Mouse (Mus musculus) liver, adult 2 months (tissue): ENCODE measurements around the gene Ccdc88a. TPM values are rescaled to one million over a fixed set of nuclear protein-coding genes. Genes with fewer than 3 reads are reported as not detected.

Experiments
- DNase-seq: peaks from one replicate; pipeline ENCODE4 v3.0.0-alpha.2; 2011; ENCODE audit warnings: low read depth, low spot score; ENCODE audit errors: extremely low read depth
- H3K27ac ChIP-seq: fragments of 200-500 bp; replicated peaks from 2 replicates; pipeline ENCODE4 v1.5.1; 2012; ENCODE audit warnings: low read depth, mild to moderate bottlenecking, control low read depth, inconsistent platforms, low read length; ENCODE audit not compliant: insufficient read depth
- H3K27me3 ChIP-seq: fragments of 200-500 bp; 2 replicates; pipeline ENCODE4 v1.6.1; 2012; ENCODE audit warnings: mild to moderate bottlenecking, moderate library complexity, low read length, inconsistent platforms; ENCODE audit not compliant: control insufficient read depth, insufficient read depth
- H3K36me3 ChIP-seq: fragments of 200-500 bp; 2 replicates; pipeline ENCODE4 v1.6.1; 2012; ENCODE audit warnings: low read length, inconsistent platforms; ENCODE audit not compliant: control insufficient read depth, insufficient read depth
- H3K4me1 ChIP-seq: fragments of 200-500 bp; 2 replicates; pipeline ENCODE4 v1.6.1; 2011; ENCODE audit warnings: low read length; ENCODE audit not compliant: control insufficient read depth, insufficient read depth
- H3K4me3 ChIP-seq: fragments of 200-500 bp; 2 replicates; pipeline ENCODE4 v1.5.1; 2011; ENCODE audit warnings: low read depth, mild to moderate bottlenecking, control low read depth, low read length, moderate library complexity; ENCODE audit not compliant: insufficient read depth
- H3K79me2 ChIP-seq: fragments of 200-500 bp; 2 replicates; pipeline ENCODE4 v1.6.1; 2012; ENCODE audit warnings: inconsistent platforms, mild to moderate bottlenecking, low read length, moderate library complexity; ENCODE audit not compliant: control insufficient read depth, insufficient read depth
- H3K9ac ChIP-seq: fragments of 200-500 bp; 2 replicates; pipeline ENCODE4 v1.6.1; 2012; ENCODE audit warnings: low read depth, mild to moderate bottlenecking, control low read depth, inconsistent platforms, low read length
- CTCF ChIP-seq: fragments of 200-500 bp; IDR thresholded peaks from 2 replicates; pipeline ENCODE4 v1.5.1; 2011; ENCODE audit warnings: low read depth, low read length, control low read depth
- POLR2A ChIP-seq: fragments of 200-500 bp; IDR thresholded peaks from 2 replicates; pipeline ENCODE4 v1.6.1; 2011; ENCODE audit warnings: low read length, control low read depth; ENCODE audit not compliant: insufficient read depth; ENCODE audit errors: extremely low read depth
- WGBS: fragments of 180-500 bp; shearing (Covaris S2); methylation state at CpG from one replicate; pipeline ENCODE4 v1.1.7; 2018; 5-methylcytosine and 5-hydroxymethylcytosine counted together
- polyA plus RNA-seq: library from polyadenylated mRNA; depleted of rRNA; stranded (reverse); fragments of >200 nt; gene quantifications from 2 replicates; pipeline ENCODE4 v1.2.3, GENCODE M21; 2012
- total RNA-seq: library from RNA; depleted of rRNA; stranded (reverse); fragments of >200 nt; gene quantifications from 2 replicates; pipeline ENCODE4 v1.2.3, GENCODE M21; 2014

Gene Ccdc88a
- total and polyA plus RNA-seq, 2 experiments: 0.10 to 1.8 TPM

DNA sequence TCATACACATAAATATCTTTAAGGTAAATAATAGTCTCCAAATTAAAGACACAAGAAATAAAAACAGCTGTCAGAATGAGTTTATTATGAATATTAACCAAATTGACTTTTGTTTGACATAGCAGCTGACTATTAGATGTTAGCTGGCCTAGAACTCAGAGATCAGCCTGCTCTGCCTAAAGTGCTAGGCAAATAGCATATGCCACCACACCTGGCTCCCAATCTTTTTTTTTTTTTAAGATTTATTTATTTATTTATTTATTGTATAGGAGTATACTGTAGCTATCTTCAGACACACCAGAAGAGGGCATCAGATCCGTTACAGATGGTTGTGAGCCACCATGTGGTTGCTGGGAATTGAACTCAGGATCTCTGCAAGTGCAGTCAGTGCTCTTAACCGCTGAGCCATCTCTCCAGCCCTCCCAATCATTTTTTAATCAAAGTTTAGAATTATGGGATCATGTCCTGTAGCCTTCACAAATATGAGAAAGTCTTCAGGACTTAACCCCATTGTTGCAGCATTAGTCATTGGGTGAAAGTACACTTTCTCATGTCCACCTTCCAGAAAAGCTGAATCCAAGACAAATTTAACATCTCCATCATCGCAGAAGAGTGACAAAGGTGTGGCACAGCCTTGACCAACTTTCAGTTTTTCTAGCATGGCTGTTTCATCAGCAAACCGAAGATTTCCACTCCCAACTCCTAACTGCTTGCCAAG is 139.5 kb downstream of the Ccdc88a start:
- H3K4me3 ChIP-seq: no peak overlapping the region

DNA sequence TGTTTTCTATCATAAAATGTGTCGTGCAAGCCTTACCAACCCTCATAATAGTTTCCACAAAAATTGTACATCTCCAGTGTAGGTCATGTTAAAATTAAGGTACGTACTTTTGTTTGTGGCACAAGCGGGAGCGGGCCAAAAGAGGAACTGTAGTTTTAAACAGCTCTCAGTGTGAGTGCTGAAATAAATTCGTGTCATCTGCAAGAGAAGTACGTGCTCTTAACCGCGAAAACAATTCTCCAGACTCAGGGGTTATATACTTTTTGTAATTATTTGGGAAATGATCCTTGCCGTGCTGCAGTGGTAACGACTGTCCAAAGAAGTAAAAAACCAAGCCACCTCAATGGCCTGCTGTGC is 140.8 kb downstream of the Ccdc88a start:
- WGBS: 14% methylated on average over 10 of the region's 10 CpGs
- H3K9ac ChIP-seq: peak overlapping the region; percentile 79
- H3K27me3 ChIP-seq: no peaks in the 10 kb centered on the region
- no peak for TF ChIP-seq CTCF
- no peak for TF ChIP-seq POLR2A
- peak overlapping the region; percentile 87 for H3K4me3 ChIP-seq
- H3K4me1 ChIP-seq: peaks cover 1% of the 10 kb centered on the region; the same call in 1 of the 2 replicates
- no peak overlapping the region for H3K27ac ChIP-seq
- peak; percentile 24 for DNase-seq
- H3K79me2 ChIP-seq: no peaks in the 10 kb centered on the region; the same call in 1 of the 2 replicates
- peaks cover 9% of the 10 kb centered on the region for H3K36me3 ChIP-seq

More for the DNA sequence above, 139.5 kb downstream of the Ccdc88a start:
- H3K9ac ChIP-seq: no peak overlapping the region
- H3K4me1 ChIP-seq: peaks cover 1% of the 10 kb centered on the region; the same call in 1 of the 2 replicates
- H3K27me3 ChIP-seq: no peaks in the 10 kb centered on the region
- 74% methylated on average over 4 of the region's 4 CpGs for WGBS
- H3K36me3 ChIP-seq: peaks cover 9% of the 10 kb centered on the region
- no peak for DNase-seq
- no peak for TF ChIP-seq POLR2A
- TF ChIP-seq CTCF: no peak
- H3K27ac ChIP-seq: no peak overlapping the region
- no peaks in the 10 kb centered on the region; the same call in 1 of the 2 replicates for H3K79me2 ChIP-seq

DNA sequence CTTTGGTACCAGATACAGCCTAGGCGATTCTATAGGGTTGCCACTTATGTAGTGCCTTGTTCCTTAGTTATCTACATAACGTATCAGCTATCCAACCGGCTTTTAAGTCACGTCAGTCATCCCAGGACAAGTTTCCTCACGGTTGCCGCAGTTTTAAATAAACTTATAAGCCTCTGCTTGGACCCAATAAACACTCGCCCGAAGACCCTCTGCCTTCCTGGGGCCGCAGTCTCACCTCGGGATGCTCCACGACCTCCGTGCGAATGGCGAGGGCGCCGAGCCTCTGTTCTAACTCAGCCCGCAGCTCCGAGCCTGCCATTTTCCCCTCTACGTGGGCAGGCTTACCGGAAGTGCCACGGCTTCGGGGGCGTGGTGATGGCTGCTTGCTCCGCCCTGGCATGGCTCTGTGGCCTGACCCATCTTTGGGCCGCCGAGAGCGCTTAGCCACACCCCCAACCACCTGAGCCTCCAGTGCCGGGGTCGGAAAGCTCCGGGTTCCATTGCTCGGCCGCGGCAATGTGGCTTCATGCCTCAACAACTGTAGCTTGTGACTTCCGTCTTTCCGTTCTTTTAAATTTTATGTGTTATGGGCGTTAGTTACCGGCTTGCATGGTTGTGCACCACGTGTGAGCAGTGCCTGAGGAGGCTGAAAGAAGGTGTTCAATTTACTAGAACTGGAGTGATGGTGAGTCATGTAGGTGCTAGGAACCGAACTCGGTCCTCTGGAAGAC is 141.4 kb downstream of the Ccdc88a start, which contains the start of gene Prorsd1:
Gene Prorsd1 (minus strand): TSS at position 352 of the 731 bp plus-strand sequence.
- Histone ChIP-seq H3K79me2 (no peaks in the 10 kb centered on the region; the same call in 1 of the 2 replicates), H3K27me3 (no peaks in the 10 kb centered on the region), H3K4me3 (peak within 1 kb of the TSS; percentile 87), H3K9ac (peak within 1 kb of the TSS; percentile 79), H3K27ac (peak within 1 kb of the TSS; percentile 40), H3K4me1 (peaks cover 1% of the 10 kb centered on the region; the same call in 1 of the 2 replicates), H3K36me3 (peaks cover 9% of the 10 kb centered on the region)
- TF ChIP-seq CTCF (no peak), POLR2A (peak; percentile 85)
- peak; percentile 83 for DNase-seq
- 2% methylated on average over 40 of the region's 40 CpGs for WGBS

DNA sequence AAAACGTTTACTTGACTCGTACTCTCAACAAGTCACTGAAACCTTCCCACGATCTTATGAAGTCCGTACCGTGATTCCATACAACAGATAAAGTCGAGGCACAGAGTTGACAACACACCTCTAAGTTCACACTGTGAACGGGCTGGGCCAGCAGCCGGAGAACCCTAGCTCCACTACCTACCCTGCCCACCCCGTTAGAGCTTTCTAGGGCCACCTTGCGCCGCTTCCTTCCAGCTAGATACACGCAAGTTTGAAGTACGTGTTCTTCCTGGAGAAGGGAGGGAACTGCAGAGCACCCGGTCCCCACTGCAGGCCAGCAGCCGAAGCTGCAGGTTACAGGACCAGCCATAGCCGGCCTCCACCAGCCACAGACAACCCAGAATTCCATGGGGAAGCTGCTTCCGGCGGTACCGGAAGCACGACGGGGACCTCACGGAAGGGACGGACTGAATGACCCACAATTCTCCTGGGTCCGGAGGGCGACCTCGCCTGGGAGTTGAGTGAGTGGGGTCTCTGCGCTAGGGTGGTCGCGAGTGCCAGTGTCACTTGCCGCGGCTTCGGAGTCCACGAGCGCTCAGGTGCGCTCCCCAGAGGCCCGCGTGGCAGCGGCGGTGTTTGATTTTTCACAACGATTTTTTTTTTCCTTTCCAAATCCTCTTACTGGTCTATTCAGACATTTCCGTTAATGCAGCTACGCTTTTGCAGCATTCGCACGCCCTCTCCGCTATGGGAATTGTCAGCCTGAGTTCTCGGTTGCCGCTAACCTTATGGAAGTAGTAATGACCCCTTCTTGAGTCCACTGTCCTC is 152.7 kb downstream of the Ccdc88a start, which contains the start of gene Mtif2:
Gene Mtif2 (plus strand): TSS at position 421 of the 807 bp plus-strand sequence.
- Histone ChIP-seq H3K27ac (peak within 1 kb of the TSS; percentile 80), H3K4me1 (peaks cover 9% of the 10 kb centered on the region), H3K27me3 (no peaks in the 10 kb centered on the region), H3K36me3 (peaks cover 9% of the 10 kb centered on the region), H3K9ac (peak within 1 kb of the TSS; percentile 91), H3K79me2 (no peaks in the 10 kb centered on the region; the same call in 1 of the 2 replicates), H3K4me3 (peak within 1 kb of the TSS; percentile 92)
- WGBS: 3% methylated on average over 47 of the region's 47 CpGs
- DNase-seq: peak; percentile 82
- TF ChIP-seq CTCF: no peak
- peak; percentile 85 for TF ChIP-seq POLR2A

DNA sequence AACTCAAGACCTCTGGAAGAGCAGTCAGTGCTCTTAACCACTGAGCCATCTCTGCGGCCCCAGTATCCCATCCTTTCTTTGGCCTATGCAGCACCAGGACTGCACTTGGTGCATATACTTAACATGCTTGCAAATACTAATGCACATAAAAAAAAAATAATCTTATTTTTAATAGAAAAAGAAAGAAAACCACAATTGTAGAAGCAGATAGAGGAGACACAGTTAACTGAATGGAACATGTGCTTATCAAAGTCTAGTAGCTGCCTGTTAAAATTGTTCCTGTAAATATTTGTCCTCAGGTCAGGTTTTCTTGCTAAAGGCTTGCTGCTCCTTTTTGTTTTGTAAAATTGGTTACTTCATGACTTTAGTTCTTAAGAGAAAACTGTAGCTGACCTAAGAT is 164.7 kb downstream of the Ccdc88a start:
- Histone ChIP-seq H3K79me2 (no peaks in the 10 kb centered on the region), H3K4me3 (no peak overlapping the region), H3K27me3 (no peaks in the 10 kb centered on the region), H3K4me1 (no peaks in the 10 kb centered on the region), H3K27ac (no peak overlapping the region), H3K36me3 (peaks cover 52% of the 10 kb centered on the region), H3K9ac (no peak overlapping the region)
- 100% methylated on average over 1 of the region's 1 CpGs for WGBS
- DNase-seq: no peak
- TF ChIP-seq CTCF: no peak
